Mouse (Mus musculus) spleen, adult 2 months (tissue): Measurements from ENCODE around the gene Mapt. TPM values are rescaled to one million over a fixed set of nuclear protein-coding genes. Genes with fewer than 3 reads are reported as not detected.

ENCODE experiments used
- DNase-seq, 2 experiments: peaks; one replicate each; pipeline versions ENCODE4 v3.0.0 to v3.0.0-alpha.2; 2012 to 2021; ENCODE audit warnings: low spot score in 2 of 2, low read depth in 1 of 2
- H3K27ac ChIP-seq: fragments of 200-500 bp; 2 replicates; pipeline ENCODE4 v1.5.1; 2012; ENCODE audit warnings: low read length, inconsistent platforms; ENCODE audit not compliant: insufficient read depth
- H3K27me3 ChIP-seq: fragments of 200-500 bp; 2 replicates; pipeline ENCODE4 v1.6.1; 2012; ENCODE audit warnings: mild to moderate bottlenecking, moderate library complexity, low read length, inconsistent platforms; ENCODE audit not compliant: control insufficient read depth, insufficient read depth
- H3K36me3 ChIP-seq: fragments of 200-500 bp; 2 replicates; pipeline ENCODE4 v1.6.1; 2012; ENCODE audit warnings: mild to moderate bottlenecking, low read length, inconsistent platforms; ENCODE audit not compliant: control insufficient read depth, insufficient read depth
- H3K4me1 ChIP-seq: fragments of 200-500 bp; 2 replicates; pipeline ENCODE4 v1.6.1; 2011; ENCODE audit warnings: inconsistent platforms; ENCODE audit not compliant: control insufficient read depth, insufficient read depth, insufficient read length
- H3K4me3 ChIP-seq: fragments of 200-500 bp; 2 replicates; pipeline ENCODE4 v1.5.1; 2011; ENCODE audit warnings: mild to moderate bottlenecking, inconsistent platforms; ENCODE audit not compliant: insufficient read depth, insufficient read length; ENCODE audit errors: extremely low read depth
- CTCF ChIP-seq: fragments of 200-500 bp; IDR thresholded peaks from 2 replicates; pipeline ENCODE4 v1.5.1; 2011; ENCODE audit warnings: mild to moderate bottlenecking, inconsistent platforms; ENCODE audit not compliant: insufficient read depth, insufficient read length, insufficient replicate concordance; ENCODE audit errors: extremely low read depth
- POLR2A ChIP-seq: fragments of 200-500 bp; IDR thresholded peaks from 2 replicates; pipeline ENCODE4 v1.6.1; 2011; ENCODE audit warnings: low read depth, low read length, inconsistent platforms
- WGBS: fragments of 180-500 bp; shearing (Covaris S2); methylation state at CpG from one replicate; pipeline ENCODE4 v1.1.7; 2018; 5-methylcytosine and 5-hydroxymethylcytosine counted together
- polyA plus RNA-seq: library from polyadenylated mRNA; depleted of rRNA; stranded (reverse); fragments of >200 nt; gene quantifications from 2 replicates; pipeline ENCODE4 v1.2.3, GENCODE M21; 2012

Gene Mapt
- polyA plus RNA-seq, 1 experiment = 0.57 TPM

GRCm38 (mm10) chr11:104218075-104218474 lies 13.1 kb upstream of the Mapt start:
- no peak overlapping the region for H3K4me3 ChIP-seq
- TF ChIP-seq CTCF (no peak), POLR2A (no peak)
- DNase-seq = no peak
- WGBS = 73% methylated on average over 3 of the region's 3 CpGs
- H3K27me3 ChIP-seq = no peaks in the 10 kb centered on the region
- no peaks in the 10 kb centered on the region for H3K36me3 ChIP-seq
- H3K27ac ChIP-seq = no peak overlapping the region
- H3K4me1 ChIP-seq = no peaks in the 10 kb centered on the region

GRCm38 (mm10) chr11:104220291-104220690 lies 10.9 kb upstream of the Mapt start:
- no peak for TF ChIP-seq POLR2A
- no peak for TF ChIP-seq CTCF
- H3K4me1 ChIP-seq = no peaks in the 10 kb centered on the region
- H3K36me3 ChIP-seq = no peaks in the 10 kb centered on the region
- no peak for DNase-seq
- H3K27me3 ChIP-seq = no peaks in the 10 kb centered on the region
- 81% methylated on average over 4 of the region's 4 CpGs for WGBS
- no peak overlapping the region for H3K27ac ChIP-seq
- H3K4me3 ChIP-seq = no peak overlapping the region

GRCm38 (mm10) chr11:104221751-104222150 lies 9.4 kb upstream of the Mapt start:
- H3K36me3 ChIP-seq = no peaks in the 10 kb centered on the region
- no peaks in the 10 kb centered on the region for H3K4me1 ChIP-seq
- no peak for TF ChIP-seq POLR2A
- TF ChIP-seq CTCF = no peak
- 69% methylated on average over 5 of the region's 5 CpGs for WGBS
- no peak overlapping the region for H3K4me3 ChIP-seq
- no peak overlapping the region for H3K27ac ChIP-seq
- H3K27me3 ChIP-seq = no peaks in the 10 kb centered on the region
- no peak for DNase-seq

GRCm38 (mm10) chr11:104223301-104223700 lies 7.9 kb upstream of the Mapt start:
- no peaks in the 10 kb centered on the region for H3K27me3 ChIP-seq
- H3K4me1 ChIP-seq = no peaks in the 10 kb centered on the region
- 81% methylated on average over 9 of the region's 9 CpGs for WGBS
- TF ChIP-seq POLR2A (no peak), CTCF (no peak)
- H3K36me3 ChIP-seq = no peaks in the 10 kb centered on the region
- H3K27ac ChIP-seq = no peak overlapping the region
- no peak overlapping the region for H3K4me3 ChIP-seq
- no peak for DNase-seq

GRCm38 (mm10) chr11:104229391-104229790 lies 1.8 kb upstream of the Mapt start:
- DNase-seq = no peak
- Histone ChIP-seq H3K36me3 (no peaks in the 10 kb centered on the region), H3K4me1 (peaks cover 10% of the 10 kb centered on the region), H3K27me3 (peaks cover 25% of the 10 kb centered on the region), H3K4me3 (no peak overlapping the region), H3K27ac (no peak overlapping the region)
- WGBS = 62% methylated on average over 4 of the region's 4 CpGs
- TF ChIP-seq POLR2A = no peak
- no peak for TF ChIP-seq CTCF

- H3K4me3 ChIP-seq = no peak overlapping the region
- H3K36me3 ChIP-seq = no peaks in the 10 kb centered on the region
- 14% methylated on average over 9 of the region's 9 CpGs for WGBS
- DNase-seq = no peak
- peaks cover 10% of the 10 kb centered on the region for H3K4me1 ChIP-seq
- H3K27ac ChIP-seq = no peak overlapping the region
- no peak for TF ChIP-seq CTCF
- no peak for TF ChIP-seq POLR2A
- peaks cover 25% of the 10 kb centered on the region for H3K27me3 ChIP-seq
These were observed 968 bp upstream of the Mapt start for GRCm38 (mm10) chr11:104230066-104230778.

- H3K27me3 ChIP-seq = peaks cover 27% of the 10 kb centered on the region
- H3K4me3 ChIP-seq = peak overlapping the region; percentile 32; the same call in 1 of the 2 replicates
- DNase-seq = no peak
- H3K36me3 ChIP-seq = no peaks in the 10 kb centered on the region
- peaks cover 10% of the 10 kb centered on the region for H3K4me1 ChIP-seq
- TF ChIP-seq POLR2A = no peak
- TF ChIP-seq CTCF = no peak
- 2% methylated on average over 69 of the region's 72 CpGs for WGBS
- H3K27ac ChIP-seq = no peak overlapping the region
These were observed 1.2 kb downstream of the Mapt start for GRCm38 (mm10) chr11:104232141-104233061.
